In the genomic region with DNA sequence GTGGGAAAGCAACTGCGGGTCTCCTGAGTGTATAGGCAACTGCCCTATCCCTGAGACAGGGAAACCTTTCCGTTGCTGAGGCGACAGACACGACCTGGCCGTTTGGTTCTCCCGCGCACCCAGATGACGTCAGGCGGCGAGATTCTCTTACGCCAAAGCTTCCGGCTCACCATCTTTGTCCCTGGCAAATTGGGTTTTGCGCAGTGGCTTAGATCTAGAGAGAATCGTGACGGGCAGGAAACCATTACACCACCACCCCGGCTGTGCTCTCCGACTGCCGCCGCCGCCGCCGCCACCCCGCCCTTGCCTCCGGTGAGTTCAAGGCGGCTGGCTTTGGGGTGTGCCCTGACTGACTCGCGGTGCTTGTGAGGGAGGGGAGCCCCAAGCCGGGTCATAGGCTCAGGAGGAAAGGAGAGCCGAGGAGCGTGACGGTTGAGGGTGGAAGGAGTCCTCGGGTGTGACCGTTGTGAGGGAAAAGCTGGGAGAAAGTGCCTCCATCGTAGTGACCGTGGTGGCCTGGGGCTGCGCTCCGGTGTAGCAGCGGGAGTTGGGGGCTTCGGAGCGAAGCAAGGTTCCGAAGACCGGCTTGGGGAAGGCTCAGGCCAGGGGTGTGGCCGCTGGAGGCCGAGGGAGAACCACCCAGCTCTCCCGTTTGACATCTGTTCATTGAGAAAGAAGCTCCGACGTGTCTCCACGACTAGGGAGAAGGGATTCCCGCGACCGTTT, we compare ENCODE assay signal across 8 mouse cellular contexts. TPM values are rescaled to one million over a fixed set of nuclear protein-coding genes. Genes with fewer than 3 reads are reported as not detected.
DNase-seq lines count a peak whose midpoint lies in the region; ATAC-seq lines count a peak whose summit lies in the region.

A gene (minus strand): TSS at position 61 of the 726 bp plus-strand sequence.

- peak; percentile 79 for ATAC-seq in hindbrain, embryonic 11.5 days (ENCODE audit: low FRiP score)

- H3K27me3 ChIP-seq in hindbrain, embryonic 11.5 days (ENCODE audit: control insufficient read depth, insufficient read depth, low read length) = no peaks in the 10 kb centered on the region

- H3K4me1 ChIP-seq in hindbrain, embryonic 11.5 days (replicated peaks; ENCODE audit: control insufficient read depth, insufficient read depth, low read length) = peaks cover 6% of the 10 kb centered on the region

- H3K27ac ChIP-seq in hindbrain, embryonic 11.5 days (ENCODE audit: low read depth, low read length) = peak within 1 kb of the TSS; percentile 95

- peak within 1 kb of the TSS; percentile 97 for H3K9ac ChIP-seq in hindbrain, embryonic 11.5 days (ENCODE audit: low read depth, low read length)

- H3K4me2 ChIP-seq in hindbrain, embryonic 11.5 days (replicated peaks; ENCODE audit: low read depth, low read length) = peak within 1 kb of the TSS; percentile 63

- no peaks in the 10 kb centered on the region for H3K9me3 ChIP-seq in hindbrain, embryonic 11.5 days (ENCODE audit: control insufficient read depth, low read length)

- H3K4me3 ChIP-seq in hindbrain, embryonic 11.5 days (ENCODE audit: low read depth, low read length) = peak within 1 kb of the TSS; percentile 88

- DNase-seq in Muller cell, postnatal 12 days (ENCODE audit: inconsistent ontology term) = peak; percentile 96
- DNase-seq in cerebellum, adult 9-11 months = peak; percentile 95
- peak; percentile 90 to 97 for DNase-seq in frontal cortex, adult 2 months (ENCODE audit: extremely low spot score in 1 of 2, low spot score in 1 of 2)
- DNase-seq in hindbrain, embryonic 11.5 days (ENCODE audit: low spot score) = peak; percentile 98
- DNase-seq in layer of hippocampus, postnatal 10 days (ENCODE audit: low spot score in 2 of 2) = peak; percentile 95
- peak; percentile 97 for DNase-seq in lung, postnatal 10 days
- DNase-seq in ovary, postnatal 36 days (ENCODE audit: low spot score) = peak; percentile 89
- DNase-seq in thymus, postnatal 25 days = peak; percentile 95

- no peaks in the 10 kb centered on the region for H3K36me3 ChIP-seq in hindbrain, embryonic 11.5 days (ENCODE audit: control insufficient read depth, insufficient read depth, low read length)

- under 1% methylated on average over 51 of the region's 51 CpGs for WGBS in hindbrain, embryonic 11.5 days

RNA-seq across cellular contexts. Expression of the gene that starts here (rescaled TPM):
- polyA plus RNA-seq in frontal cortex, adult 2 months (2012; rRNA removed) = 7.3 and 8.7 TPM in 2 replicates
- 17.0 and 20.3 TPM in 2 replicates for polyA plus RNA-seq in hindbrain, embryonic 11.5 days (2014; fragmentation: Nextera tagmentation; extraction: Ambion mirVana)
- 10 to 100 TPM in 1 of 2 experiments, 1 to 10 TPM in 1; 9.2 to 11.1 TPM for total RNA-seq in layer of hippocampus, postnatal 10 days (2021)

Comparison
In these comparisons a context has a peak if more than half of its experiments do, and no peak if none do; other contexts are left out.
1. Peak in every context shown above with its lines: DNase-seq, ATAC-seq, H3K4me3 ChIP-seq and H3K27ac ChIP-seq.